Mouse (Mus musculus) kidney, adult 2 months (tissue): ENCODE results near the gene Ddx20. TPM values are rescaled to one million over a fixed set of nuclear protein-coding genes. Genes with fewer than 3 reads are reported as not detected.

Source experiments
- DNase-seq: peaks from one replicate; pipeline ENCODE4 v3.0.0; 2021
- H3K27ac ChIP-seq: fragments of 200-500 bp; 2 replicates; pipeline ENCODE4 v1.5.1; 2012; ENCODE audit warnings: low read depth, low read length, control low read depth, inconsistent platforms; ENCODE audit not compliant: insufficient read depth
- H3K27me3 ChIP-seq: fragments of 200-500 bp; replicated peaks from 2 replicates; pipeline ENCODE4 v1.6.1; 2012; ENCODE audit warnings: mild to moderate bottlenecking, moderate library complexity, low read length, inconsistent platforms; ENCODE audit not compliant: control insufficient read depth, insufficient read depth
- H3K36me3 ChIP-seq: fragments of 200-500 bp; 2 replicates; pipeline ENCODE4 v1.6.1; 2012; ENCODE audit warnings: mild to moderate bottlenecking, moderate library complexity, low read length, inconsistent platforms; ENCODE audit not compliant: control insufficient read depth, insufficient read depth
- H3K4me1 ChIP-seq: fragments of 200-500 bp; 2 replicates; pipeline ENCODE4 v1.6.1; 2011; ENCODE audit warnings: low read length; ENCODE audit not compliant: control insufficient read depth, insufficient read depth
- H3K4me3 ChIP-seq: fragments of 200-500 bp; 2 replicates; pipeline ENCODE4 v1.5.1; 2011; ENCODE audit warnings: mild to moderate bottlenecking, low read depth, low read length, control low read depth; ENCODE audit not compliant: insufficient read depth
- CTCF ChIP-seq: fragments of 200-500 bp; conservative IDR thresholded peaks from 2 replicates; pipeline ENCODE4 v1.5.1; 2011; ENCODE audit warnings: low read depth, mild to moderate bottlenecking, control low read depth, low read length, moderate library complexity, mixed read lengths; ENCODE audit not compliant: insufficient read depth, insufficient read length
- POLR2A ChIP-seq: fragments of 200-500 bp; IDR thresholded peaks from one replicate; pipeline ENCODE4 v1.6.1; 2011; ENCODE audit warnings: low read depth, low read length, control low read depth
- WGBS: fragments of 180-500 bp; shearing (Covaris S2); methylation state at CpG from one replicate; pipeline ENCODE4 v1.1.7; 2018; 5-methylcytosine and 5-hydroxymethylcytosine counted together
- polyA plus RNA-seq: library from polyadenylated mRNA; depleted of rRNA; stranded (reverse); fragments of >200 nt; gene quantifications from 2 replicates; pipeline ENCODE4 v1.2.3, GENCODE M21; 2012

Ddx20 gene
- polyA plus RNA-seq, 1 experiment, result 6.5 TPM

GRCm38 (mm10) chr3:105698311-105698710, 10.9 kb upstream of the Ddx20 start:
- DNase-seq, result no peak
- 97% methylated on average over 1 of the region's 1 CpGs for WGBS
- Histone ChIP-seq H3K4me1 (no peaks in the 10 kb centered on the region), H3K27me3 (no peaks in the 10 kb centered on the region), H3K36me3 (no peaks in the 10 kb centered on the region), H3K27ac (no peak overlapping the region), H3K4me3 (no peak overlapping the region)
- no peak for TF ChIP-seq CTCF
- TF ChIP-seq POLR2A, result no peak

GRCm38 (mm10) chr3:105697148-105697441, 9.7 kb upstream of the Ddx20 start:
- 56% methylated on average over 5 of the region's 5 CpGs for WGBS
- Histone ChIP-seq H3K27me3 (no peaks in the 10 kb centered on the region), H3K4me1 (no peaks in the 10 kb centered on the region), H3K4me3 (no peak overlapping the region), H3K27ac (no peak overlapping the region), H3K36me3 (no peaks in the 10 kb centered on the region)
- TF ChIP-seq CTCF (no peak), POLR2A (no peak)
- DNase-seq, result no peak

GRCm38 (mm10) chr3:105696387-105697147, 9.2 kb upstream of the Ddx20 start:
- no peak for DNase-seq
- no peak overlapping the region for H3K4me3 ChIP-seq
- 71% methylated on average over 17 of the region's 17 CpGs for WGBS
- H3K27ac ChIP-seq, result no peak overlapping the region
- no peaks in the 10 kb centered on the region for H3K27me3 ChIP-seq
- TF ChIP-seq POLR2A (no peak), CTCF (no peak)
- no peaks in the 10 kb centered on the region for H3K4me1 ChIP-seq
- H3K36me3 ChIP-seq, result no peaks in the 10 kb centered on the region

- TF ChIP-seq POLR2A (no peak), CTCF (no peak)
- DNase-seq, result no peak
- no peaks in the 10 kb centered on the region for H3K36me3 ChIP-seq
- H3K4me1 ChIP-seq, result no peaks in the 10 kb centered on the region
- H3K27me3 ChIP-seq, result no peaks in the 10 kb centered on the region
- WGBS, result 39% methylated on average over 20 of the region's 20 CpGs
- H3K4me3 ChIP-seq, result no peak overlapping the region
- H3K27ac ChIP-seq, result no peak overlapping the region
These were observed 8.4 kb upstream of the Ddx20 start for GRCm38 (mm10) chr3:105695476-105696386.

GRCm38 (mm10) chr3:105693327-105694080, 6.1 kb upstream of the Ddx20 start:
- no peaks in the 10 kb centered on the region for H3K4me1 ChIP-seq
- H3K27ac ChIP-seq, result no peak overlapping the region
- H3K27me3 ChIP-seq, result no peaks in the 10 kb centered on the region
- WGBS, result 79% methylated on average over 14 of the region's 14 CpGs
- H3K4me3 ChIP-seq, result no peak overlapping the region
- no peaks in the 10 kb centered on the region for H3K36me3 ChIP-seq
- TF ChIP-seq CTCF, result no peak
- no peak for DNase-seq

GRCm38 (mm10) chr3:105688536-105688935, 1.2 kb upstream of the Ddx20 start:
- WGBS, result 89% methylated on average over 2 of the region's 2 CpGs
- Histone ChIP-seq H3K27me3 (no peaks in the 10 kb centered on the region), H3K36me3 (no peaks in the 10 kb centered on the region), H3K27ac (no peak overlapping the region), H3K4me1 (peaks cover 3% of the 10 kb centered on the region; the same call in 1 of the 2 replicates), H3K4me3 (no peak overlapping the region)
- no peak for DNase-seq
- no peak for TF ChIP-seq POLR2A
- no peak for TF ChIP-seq CTCF
